Mouse (Mus musculus): Measurements from ENCODE around the gene Ndrg3.
A peak's percentile ranks its signal among the peaks of the same experiment; 100 is the strongest.
"Not testable (repeated sequence)": the region's sequence is repeated elsewhere in the genome, so short reads cannot be mapped to it uniquely, and the experiment has no call there.

The Ndrg3 gene

DNA sequence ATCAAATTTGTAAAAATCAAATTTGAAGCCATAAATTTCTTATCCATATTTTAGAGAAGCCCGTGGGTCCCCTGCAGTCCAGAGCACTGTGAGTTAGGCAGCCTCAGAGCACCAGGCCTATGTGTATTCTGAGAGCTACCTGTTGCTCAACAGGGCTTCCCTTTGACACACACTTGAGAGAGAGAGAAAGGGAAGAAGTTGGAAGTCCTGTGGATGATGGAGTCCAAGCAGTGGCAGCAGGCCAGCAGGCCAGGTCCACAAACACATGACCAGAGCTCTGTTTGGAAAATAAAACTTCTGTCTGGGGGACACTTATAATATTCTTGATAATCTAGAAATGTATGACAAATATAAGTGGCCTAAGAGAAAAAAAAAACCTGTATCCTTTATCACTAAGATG lies 58.4 kb downstream of the Ndrg3 start:
- DNase-seq, result no peak

GRCm38 (mm10) chr2:156931421-156931820 lies 60.4 kb downstream of the Ndrg3 start:
- no peak for DNase-seq

DNA sequence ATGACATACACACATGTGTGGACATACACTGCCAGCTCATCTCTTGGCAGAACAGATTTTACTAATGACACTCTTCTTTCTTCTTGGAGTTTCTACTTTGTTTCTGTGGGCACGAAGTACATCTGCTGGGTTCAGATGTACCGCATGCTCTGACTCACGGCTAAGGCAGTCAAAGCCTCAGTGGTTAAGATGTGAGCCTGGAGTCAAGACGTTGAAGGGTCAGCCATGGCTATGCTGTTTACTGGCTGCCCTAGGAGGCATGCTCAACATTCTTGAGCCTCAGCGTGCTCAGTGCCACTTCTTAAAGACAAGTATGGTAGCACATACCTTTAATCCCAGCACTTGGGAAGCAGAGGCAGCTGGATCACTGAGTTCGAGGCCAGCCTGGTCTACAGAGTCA lies 61.3 kb downstream of the Ndrg3 start:
- DNase-seq, result no peak

GRCm38 (mm10) chr2:156929519-156930120 lies 62.2 kb downstream of the Ndrg3 start:
- DNase-seq, result no peak

DNA sequence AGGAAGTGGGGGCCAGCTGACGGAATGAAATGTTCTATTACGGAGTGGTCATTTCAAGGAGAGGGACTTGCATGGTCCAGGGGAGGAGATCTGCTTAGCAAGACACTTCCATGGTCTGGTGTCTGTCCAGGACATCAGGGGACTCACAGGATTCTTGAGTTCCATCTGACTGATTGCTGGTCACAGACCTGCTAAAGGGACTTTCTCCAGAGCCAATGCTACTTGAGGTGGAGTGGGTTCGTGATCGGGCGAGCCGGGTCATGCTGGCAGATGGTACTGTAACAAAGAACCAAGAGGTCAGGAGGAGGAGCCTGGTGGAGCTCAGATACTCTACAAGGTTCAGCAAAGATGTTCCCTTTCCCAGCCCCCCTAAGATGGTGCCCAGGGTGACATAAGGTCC lies 63.2 kb downstream of the Ndrg3 start:
- DNase-seq, result no peak

DNA sequence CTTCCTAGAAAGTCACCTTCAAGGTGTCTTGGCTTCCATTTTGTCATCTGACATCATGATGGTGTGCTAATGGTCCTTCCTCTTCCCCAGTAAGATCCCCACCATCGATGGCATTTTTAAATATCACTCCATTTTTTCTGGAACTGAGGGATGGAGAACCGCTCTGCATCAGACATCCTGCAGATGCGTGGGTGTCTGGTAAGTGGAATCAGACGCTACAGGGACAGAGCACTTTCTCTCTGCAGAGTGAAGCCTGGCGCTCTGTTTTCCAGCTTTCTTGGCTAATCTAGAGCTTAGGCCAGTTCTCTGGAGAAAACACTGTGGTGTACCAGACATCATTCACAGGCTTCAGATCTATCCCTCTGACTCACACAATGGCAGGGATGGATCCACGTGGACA lies 64.2 kb downstream of the Ndrg3 start:
- DNase-seq, result no peak

DNA sequence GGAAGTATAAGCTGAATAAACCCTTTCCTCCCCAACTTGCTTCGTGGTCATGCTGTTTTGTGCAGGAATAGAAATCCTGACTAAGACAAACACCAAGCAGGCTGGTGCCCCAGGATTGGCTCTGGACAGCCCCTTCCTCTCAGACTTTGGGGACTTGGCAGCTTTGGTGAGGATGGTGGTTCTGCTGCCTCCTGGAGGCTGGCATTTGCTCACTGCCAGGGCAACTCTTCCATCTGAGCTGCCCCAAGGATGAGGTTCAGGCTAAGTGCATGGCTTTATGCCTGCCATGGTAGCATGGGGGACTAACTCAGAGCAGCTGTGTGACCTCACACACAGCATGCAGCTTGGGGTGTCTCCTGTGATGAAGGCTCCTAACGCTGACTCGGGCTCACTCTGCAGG lies 66.2 kb downstream of the Ndrg3 start:
- not testable (repeated sequence) for DNase-seq

GRCm38 (mm10) chr2:156925075-156925474 lies 66.8 kb downstream of the Ndrg3 start:
- not testable (repeated sequence) for DNase-seq

DNA sequence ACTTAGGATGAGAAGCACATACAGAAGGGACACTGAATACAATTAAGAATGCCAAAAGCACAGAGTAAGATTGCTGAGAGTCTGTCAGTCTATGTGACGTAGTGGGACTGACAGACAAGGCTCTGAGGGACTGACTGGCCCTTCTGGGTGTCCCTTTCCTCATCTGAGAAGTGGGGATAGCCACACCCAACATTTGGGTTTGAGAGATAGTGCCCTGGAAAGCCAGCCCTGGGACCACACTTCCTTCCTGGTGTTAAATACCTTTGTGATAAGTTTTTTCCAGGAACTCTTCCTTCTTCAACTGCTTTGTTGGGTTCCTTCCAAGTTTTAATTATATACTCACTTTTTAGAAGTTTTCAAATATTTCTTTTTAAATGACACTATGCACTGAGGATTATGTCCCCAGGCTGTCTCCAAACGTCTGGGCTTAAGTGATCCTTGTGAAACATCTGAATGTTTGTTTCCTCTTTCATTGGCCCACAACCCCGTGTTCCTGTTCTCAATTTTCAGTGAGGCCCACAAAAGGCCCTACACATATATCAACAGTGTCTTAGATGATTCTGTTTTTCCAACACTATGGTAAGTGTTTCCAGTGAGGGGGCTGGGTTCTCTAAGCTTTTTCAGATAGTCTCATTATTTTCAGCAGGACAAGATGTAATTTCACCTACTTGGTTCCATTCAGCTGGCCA lies 67.5 kb downstream of the Ndrg3 start:
- no peak for DNase-seq

GRCm38 (mm10) chr2:156923057-156923456 lies 68.8 kb downstream of the Ndrg3 start:
- DNase-seq, result no peak

DNA sequence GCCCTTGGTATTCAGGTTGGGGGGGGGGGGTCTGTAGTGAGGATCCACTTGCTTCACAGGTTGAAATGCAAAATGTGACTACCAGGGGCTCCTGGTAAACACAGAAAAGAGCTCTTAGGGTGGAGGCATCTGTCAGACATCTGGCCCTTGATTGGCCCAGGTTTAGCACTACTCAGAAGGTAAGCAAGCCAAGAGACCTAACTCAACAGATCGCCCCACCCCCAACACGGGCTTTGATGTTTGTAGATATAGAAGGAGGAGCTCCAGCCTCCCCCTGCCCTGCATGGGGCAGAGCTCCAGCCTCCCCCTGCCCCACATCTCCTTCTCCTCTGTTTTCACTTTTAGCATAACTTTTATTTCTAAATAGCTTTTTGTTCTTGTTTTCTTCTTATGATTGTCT lies 72.1 kb downstream of the Ndrg3 start:
- no peak for DNase-seq

DNA sequence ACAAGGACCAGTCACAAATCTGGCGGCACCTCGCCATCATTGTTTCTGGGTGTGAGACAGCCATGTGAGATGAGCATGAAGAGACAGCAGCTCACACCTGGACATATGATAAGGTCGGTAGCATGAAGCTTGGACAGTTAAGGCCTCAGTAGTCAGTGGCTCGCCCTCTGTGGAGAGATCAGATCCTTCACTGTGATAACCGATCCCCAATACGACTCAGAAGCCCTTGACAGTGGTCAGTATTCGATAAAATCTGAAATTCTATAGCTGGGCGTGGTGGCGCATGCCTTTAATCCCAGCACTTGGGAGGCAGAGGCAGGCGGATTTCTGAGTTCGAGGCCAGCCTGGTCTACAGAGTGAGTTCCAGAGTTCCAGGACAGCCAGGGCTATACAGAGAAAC lies 72.7 kb downstream of the Ndrg3 start:
- not testable (repeated sequence) for DNase-seq

GRCm38 (mm10) chr2:156918562-156918961 lies 73.3 kb downstream of the Ndrg3 start:
- no peak for DNase-seq

- no peak for DNase-seq
Observed at GRCm38 (mm10) chr2:156916419-156917125, 75.3 kb downstream of the Ndrg3 start.

GRCm38 (mm10) chr2:156915559-156915958 lies 76.3 kb downstream of the Ndrg3 start:
- no peak for DNase-seq

GRCm38 (mm10) chr2:156913191-156913590 lies 78.7 kb downstream of the Ndrg3 start:
- DNase-seq, result no peak

DNA sequence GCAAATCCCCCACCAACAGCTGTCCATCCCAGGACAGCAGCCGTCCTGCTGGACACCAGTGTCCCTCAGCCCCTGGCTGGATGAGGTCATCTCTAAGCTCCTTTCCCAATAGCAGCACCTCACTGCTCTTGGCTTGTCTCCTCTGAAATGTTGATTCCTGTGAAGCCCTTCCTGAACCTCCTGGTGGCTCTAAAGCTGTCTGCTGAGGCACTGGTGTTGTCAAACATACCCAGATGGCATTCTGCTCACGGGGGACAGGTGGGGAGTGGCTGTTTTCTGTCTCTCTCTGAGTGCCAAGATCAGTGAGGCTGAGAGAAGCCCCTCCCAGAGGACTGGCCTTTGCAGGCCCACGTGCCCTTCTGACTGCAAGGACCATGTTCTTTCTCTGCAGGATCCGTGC lies 85.9 kb downstream of the Ndrg3 start:
- not testable (repeated sequence) for DNase-seq

GRCm38 (mm10) chr2:156904976-156905717 lies 86.7 kb downstream of the Ndrg3 start:
- peak; percentile 64 to 81 for DNase-seq

GRCm38 (mm10) chr2:156903367-156903766 lies 88.5 kb downstream of the Ndrg3 start:
- DNase-seq, result no peak

DNA sequence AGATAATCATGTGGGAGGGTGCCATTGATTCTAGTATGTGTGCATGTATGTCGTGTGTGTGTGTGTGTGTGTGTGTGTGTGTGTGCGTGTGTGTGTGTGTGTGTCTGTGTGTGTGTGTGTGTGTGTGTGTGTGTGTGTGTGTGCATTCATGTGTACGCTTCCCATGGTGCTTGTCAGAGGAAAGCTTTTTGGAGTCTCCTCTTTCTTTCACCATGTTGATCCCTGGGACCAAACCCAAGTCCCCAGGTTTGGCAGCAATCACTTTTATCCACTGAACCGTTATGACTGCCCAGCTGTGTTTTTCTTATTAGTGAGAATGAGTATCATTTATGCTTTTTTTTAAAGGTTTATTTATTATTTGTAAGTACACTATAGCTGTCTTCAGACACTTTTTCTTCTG lies 89.4 kb downstream of the Ndrg3 start:
- not testable (repeated sequence) for DNase-seq

DNA sequence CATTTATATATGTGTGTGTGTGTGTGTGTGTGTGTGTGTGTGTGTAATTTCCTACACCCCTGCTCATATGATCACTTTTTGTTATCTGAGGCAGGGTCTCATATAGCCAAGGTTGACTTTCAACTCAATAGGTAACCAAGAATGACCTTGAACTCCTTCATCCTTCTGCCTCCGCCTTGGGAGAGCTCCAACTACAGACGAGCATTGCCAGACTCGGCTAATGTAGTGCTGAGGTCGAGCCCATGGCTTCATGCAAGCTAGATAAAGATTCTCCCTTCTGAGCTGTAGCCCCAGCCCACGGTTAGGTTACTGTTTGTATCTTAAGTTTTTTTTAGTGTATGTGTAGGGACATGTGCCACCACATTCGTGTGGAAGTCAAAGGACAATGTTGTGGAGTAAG lies 90.0 kb downstream of the Ndrg3 start:
- DNase-seq, result no peak

- DNase-seq, result no peak
Observed at GRCm38 (mm10) chr2:156901344-156901743, 90.5 kb downstream of the Ndrg3 start.

- no peak for DNase-seq
Observed at GRCm38 (mm10) chr2:156899184-156899583, 92.7 kb downstream of the Ndrg3 start.

Measured in kidney, postnatal 25 days (tissue).